Mouse (Mus musculus): ENCODE data around the gene Anxa7.

DNA sequence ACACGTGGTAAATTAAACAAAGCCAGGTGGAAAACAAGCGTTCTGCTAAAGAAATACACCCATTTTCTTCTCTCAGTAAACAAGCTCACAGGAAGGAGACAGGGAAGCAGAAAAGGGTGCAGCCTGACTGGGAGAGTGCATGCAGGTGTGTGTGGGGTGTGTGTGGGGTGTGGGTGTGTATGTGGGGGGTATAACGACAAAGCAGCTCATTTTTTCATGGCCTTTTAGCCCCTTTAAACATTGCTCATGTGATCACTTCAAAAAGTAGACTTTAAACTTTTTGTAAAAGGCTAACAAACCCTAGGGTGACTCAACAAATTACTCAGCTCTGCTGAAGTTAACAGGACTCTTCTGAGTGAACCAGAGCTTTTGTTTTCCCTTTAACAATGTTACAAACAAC lies 1.5 kb downstream of the Anxa7 start:
- TF ChIP-seq CTCF (IDR thresholded peaks at IDR 0.05; ENCODE audit: low read depth, low read length), result no peak
- no peak for TF ChIP-seq GATA1 (IDR thresholded peaks at IDR 0.05; ENCODE audit: borderline replicate concordance, low read length)
- no peak for TF ChIP-seq GATA2 (IDR thresholded peaks at IDR 0.05; ENCODE audit: borderline replicate concordance, low read depth, low read length)
- TF ChIP-seq POLR2AphosphoS5 (IDR thresholded peaks at IDR 0.05; ENCODE audit: insufficient replicate concordance, low read depth, low read length), result no peak

Data from G1E (cell line).